Mouse (Mus musculus) kidney, embryonic 15.5 days (tissue): Measurements from ENCODE around the gene Bach2. TPM values are rescaled to one million over a fixed set of nuclear protein-coding genes. Genes with fewer than 3 reads are reported as not detected.
A peak's percentile ranks its signal among the peaks of the same experiment; 100 is the strongest.

Experiments used
- ATAC-seq: fragments of 200-750 bp; cut with Nextera tagmentation; replicated peaks from 2 replicates; pipeline ENCODE4 v1.8.0; 2017; ENCODE audit warnings: moderate TSS enrichment; ENCODE audit not compliant: low FRiP score
- H3K27ac ChIP-seq: fragments of 300-500 bp; sonication (generic); 2 replicates; pipeline ENCODE4 v1.5.1; 2015; ENCODE audit warnings: mild to moderate bottlenecking, inconsistent platforms
- H3K27me3 ChIP-seq: fragments of 300-500 bp; sonication (generic); 2 replicates; pipeline ENCODE4 v1.6.1; 2015; ENCODE audit warnings: inconsistent platforms
- H3K36me3 ChIP-seq: fragments of 300-500 bp; sonication (generic); 2 replicates; pipeline ENCODE4 v1.6.1; 2015; ENCODE audit warnings: inconsistent platforms
- H3K4me1 ChIP-seq: fragments of 300-500 bp; sonication (generic); 2 replicates; pipeline ENCODE4 v1.6.1; 2015; ENCODE audit warnings: inconsistent platforms
- H3K4me2 ChIP-seq: fragments of 300-500 bp; sonication (generic); 2 replicates; pipeline ENCODE4 v1.6.1; 2015; ENCODE audit warnings: moderate library complexity, mild to moderate bottlenecking, inconsistent platforms
- H3K4me3 ChIP-seq: fragments of 300-500 bp; sonication (generic); replicated peaks from 2 replicates; pipeline ENCODE4 v1.5.1; 2015; ENCODE audit warnings: mild to moderate bottlenecking, inconsistent platforms
- H3K9ac ChIP-seq: fragments of 300-500 bp; sonication (generic); 2 replicates; pipeline ENCODE4 v1.6.1; 2015; ENCODE audit warnings: mild to moderate bottlenecking, inconsistent platforms
- H3K9me3 ChIP-seq: fragments of 300-500 bp; sonication (generic); replicated peaks from 2 replicates; pipeline ENCODE4 v1.6.1; 2016; ENCODE audit warnings: inconsistent platforms
- WGBS: fragments of 180-500 bp; shearing (Covaris S2); methylation state at CpG from one replicate; pipeline ENCODE4 v1.1.7; 2015; ENCODE audit warnings: mixed read lengths; 5-methylcytosine and 5-hydroxymethylcytosine counted together
- polyA plus RNA-seq: library from polyadenylated mRNA; unstranded; fragments of >200 nt; fragmentation: Nextera tagmentation; extraction: Ambion mirVana; gene quantifications from 2 replicates; pipeline ENCODE4 v1.2.1, GENCODE M21; 2015

Gene Bach2
- polyA plus RNA-seq, 1 experiment from 2014 or later: 8.8 TPM

GRCm38 (mm10) chr4:32286405-32286804 lies 47.8 kb downstream of the Bach2 start:
- WGBS: 91% methylated on average over 8 of the region's 8 CpGs
- no peaks in the 10 kb centered on the region for H3K9me3 ChIP-seq
- ATAC-seq: no peak

DNA sequence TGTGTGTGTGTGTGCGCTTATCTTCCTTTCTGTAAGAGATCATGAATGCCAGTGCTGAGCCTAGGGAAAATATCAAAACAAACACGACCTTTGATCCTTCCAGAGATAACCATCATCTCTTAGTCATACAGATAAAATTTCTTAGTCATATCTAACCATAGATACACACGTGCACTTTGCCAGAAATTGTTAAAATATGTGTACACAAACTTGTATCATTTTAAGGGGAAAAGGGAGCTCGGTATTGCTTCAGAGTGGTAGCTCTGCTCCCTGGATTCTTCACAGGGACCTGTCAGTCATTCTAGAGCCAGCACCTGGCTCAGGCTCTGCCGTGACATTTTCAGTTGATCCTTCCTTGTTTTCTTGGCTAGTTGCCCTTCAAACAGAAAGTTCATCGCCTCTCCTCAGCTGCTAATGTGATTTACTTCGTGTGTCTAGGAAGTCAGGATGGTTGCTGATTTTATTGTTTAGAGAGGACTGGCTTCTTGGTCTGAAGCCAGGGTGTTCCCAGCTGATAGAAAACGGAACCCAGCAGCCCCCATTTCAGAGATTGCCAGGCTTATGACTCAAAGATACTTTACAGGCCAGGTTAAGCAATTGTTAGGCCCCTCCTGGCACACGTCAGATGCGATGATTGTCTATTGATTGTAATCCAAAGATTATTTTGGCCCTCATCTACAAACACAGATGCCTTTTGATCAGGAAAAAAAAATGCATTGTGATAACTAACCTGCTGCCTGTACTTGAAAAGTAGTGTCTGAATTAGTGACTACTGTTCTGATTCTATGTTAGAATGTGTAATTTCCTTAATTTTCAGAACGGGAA lies 49.6 kb downstream of the Bach2 start:
- 40% methylated on average over 11 of the region's 11 CpGs for WGBS

More at GRCm38 (mm10) chr4:32286405-32286804, 47.8 kb downstream of the Bach2 start:
- H3K4me3 ChIP-seq: no peak overlapping the region
- H3K4me1 ChIP-seq: peaks cover 35% of the 10 kb centered on the region
- H3K36me3 ChIP-seq: no peaks in the 10 kb centered on the region
- no peak overlapping the region for H3K27ac ChIP-seq
- H3K9ac ChIP-seq: no peak overlapping the region
- no peak overlapping the region for H3K4me2 ChIP-seq
- no peaks in the 10 kb centered on the region for H3K27me3 ChIP-seq

DNA sequence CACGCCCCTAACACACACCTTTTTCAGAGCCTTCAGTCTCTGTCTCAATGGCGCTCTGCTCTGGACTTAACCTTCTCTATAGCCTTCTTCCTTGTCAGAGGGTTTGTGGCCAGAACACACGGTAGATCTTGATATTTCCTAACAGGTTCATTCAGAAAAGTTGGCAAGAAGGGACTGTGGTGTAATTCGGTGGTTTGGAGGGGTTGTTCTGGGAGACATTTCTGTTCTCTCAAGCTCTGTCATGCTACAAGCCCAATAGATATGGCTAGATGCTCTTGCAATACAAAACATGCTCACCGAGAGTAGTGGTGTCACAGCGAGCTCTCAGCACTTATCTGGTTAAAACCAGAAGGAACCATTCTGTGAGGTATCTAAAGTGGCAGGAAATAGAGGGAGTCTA lies 51.2 kb downstream of the Bach2 start:
- Histone ChIP-seq H3K4me3 (no peak overlapping the region), H3K9ac (no peak overlapping the region), H3K4me2 (no peak overlapping the region), H3K36me3 (no peaks in the 10 kb centered on the region), H3K27ac (no peak overlapping the region), H3K9me3 (no peaks in the 10 kb centered on the region), H3K27me3 (no peaks in the 10 kb centered on the region), H3K4me1 (peaks cover 49% of the 10 kb centered on the region)
- no peak for ATAC-seq
- 73% methylated on average over 6 of the region's 6 CpGs for WGBS

More for the DNA sequence above, 49.6 kb downstream of the Bach2 start:
- Histone ChIP-seq H3K9ac (no peak overlapping the region), H3K4me1 (peaks cover 38% of the 10 kb centered on the region), H3K4me2 (0 out of 2 replicates have a peak overlapping the region, but pooled peaks have one; percentile 3), H3K27me3 (no peaks in the 10 kb centered on the region), H3K36me3 (no peaks in the 10 kb centered on the region), H3K27ac (peak overlapping the region; percentile 56; the same call in 1 of the 2 replicates), H3K9me3 (no peaks in the 10 kb centered on the region), H3K4me3 (no peak overlapping the region)
- ATAC-seq: no peak

- H3K36me3 ChIP-seq: no peaks in the 10 kb centered on the region
- no peak overlapping the region for H3K27ac ChIP-seq
- H3K27me3 ChIP-seq: no peaks in the 10 kb centered on the region
- H3K4me2 ChIP-seq: no peak overlapping the region
- H3K4me1 ChIP-seq: peaks cover 49% of the 10 kb centered on the region
- 68% methylated on average over 4 of the region's 4 CpGs for WGBS
- H3K4me3 ChIP-seq: no peak overlapping the region
- H3K9ac ChIP-seq: no peak overlapping the region
- H3K9me3 ChIP-seq: no peaks in the 10 kb centered on the region
- ATAC-seq: no peak
Measured at GRCm38 (mm10) chr4:32291406-32291805, 52.8 kb downstream of the Bach2 start.

DNA sequence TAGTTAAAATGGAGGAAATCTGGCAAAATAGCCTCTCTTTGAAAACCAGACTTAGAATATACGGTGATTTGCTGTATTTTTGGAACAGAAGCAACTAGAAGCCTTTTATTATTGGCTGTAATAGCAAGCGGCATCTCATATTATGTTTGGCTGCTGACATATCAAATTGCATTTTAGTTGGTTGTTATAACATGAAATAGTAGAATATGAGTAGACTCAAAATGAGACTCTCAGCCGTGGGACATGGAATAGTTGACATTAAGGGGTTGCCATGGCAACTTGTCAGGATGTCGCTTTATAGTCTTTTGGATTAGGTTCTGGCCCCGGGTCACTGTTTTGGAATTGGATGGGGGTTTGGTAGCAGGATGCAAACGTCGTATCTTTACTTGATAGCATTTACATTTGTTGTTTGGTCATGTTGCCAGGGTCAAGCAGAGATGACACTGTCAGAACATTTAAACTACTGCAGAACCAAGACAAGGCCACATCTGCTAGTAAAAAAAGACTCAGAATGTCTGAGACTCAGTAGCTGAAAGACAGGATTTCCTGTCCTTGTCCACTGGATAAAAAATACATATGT lies 55.2 kb downstream of the Bach2 start:
- H3K36me3 ChIP-seq: no peaks in the 10 kb centered on the region
- no peaks in the 10 kb centered on the region for H3K27me3 ChIP-seq
- ATAC-seq: no peak
- no peak overlapping the region for H3K4me2 ChIP-seq
- no peak overlapping the region for H3K9ac ChIP-seq
- WGBS: 56% methylated on average over 7 of the region's 7 CpGs
- no peak overlapping the region for H3K27ac ChIP-seq
- H3K4me1 ChIP-seq: peaks cover 42% of the 10 kb centered on the region
- H3K4me3 ChIP-seq: no peak overlapping the region
- H3K9me3 ChIP-seq: no peaks in the 10 kb centered on the region

DNA sequence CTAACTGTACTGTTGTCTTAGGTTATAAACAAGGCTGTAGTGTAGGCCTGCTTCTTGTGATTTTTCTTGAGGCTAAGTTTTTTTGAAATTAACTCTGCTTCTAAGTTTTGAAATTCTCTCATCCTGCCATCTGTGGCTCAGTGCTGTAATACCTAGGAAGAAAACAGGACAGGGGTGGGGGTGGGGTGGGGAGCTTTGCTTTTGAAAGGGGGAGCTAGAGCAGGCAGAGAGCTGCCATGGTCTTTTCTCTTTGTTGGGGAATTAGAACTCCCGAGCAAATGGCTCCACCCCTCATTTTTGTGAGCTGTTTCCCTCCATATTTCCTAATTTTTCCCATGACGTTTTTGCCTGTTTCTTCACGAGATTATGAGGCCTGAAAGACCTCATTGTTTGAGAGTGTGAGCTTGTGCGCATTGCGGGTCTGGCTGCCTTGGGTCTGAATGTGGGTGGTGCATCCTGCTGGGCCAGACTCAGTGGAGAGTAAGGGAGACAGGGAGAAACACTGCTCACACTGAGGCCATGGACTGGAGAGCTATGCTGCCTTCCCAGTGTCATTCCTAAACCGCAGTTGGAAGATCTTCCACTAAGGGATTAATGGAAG lies 58.6 kb downstream of the Bach2 start:
- Histone ChIP-seq H3K27me3 (no peaks in the 10 kb centered on the region), H3K9me3 (no peaks in the 10 kb centered on the region), H3K27ac (no peak overlapping the region), H3K4me2 (no peak overlapping the region), H3K4me3 (no peak overlapping the region), H3K36me3 (no peaks in the 10 kb centered on the region), H3K9ac (no peak overlapping the region), H3K4me1 (peaks cover 30% of the 10 kb centered on the region)
- no peak for ATAC-seq
- 53% methylated on average over 6 of the region's 6 CpGs for WGBS

GRCm38 (mm10) chr4:32299221-32299620 lies 60.6 kb downstream of the Bach2 start:
- H3K9ac ChIP-seq: no peak overlapping the region
- no peak overlapping the region for H3K4me2 ChIP-seq
- 70% methylated on average over 3 of the region's 3 CpGs for WGBS
- H3K27ac ChIP-seq: no peak overlapping the region
- H3K4me1 ChIP-seq: peaks cover 40% of the 10 kb centered on the region
- H3K36me3 ChIP-seq: no peaks in the 10 kb centered on the region
- no peak overlapping the region for H3K4me3 ChIP-seq
- H3K9me3 ChIP-seq: no peaks in the 10 kb centered on the region
- ATAC-seq: no peak
- H3K27me3 ChIP-seq: no peaks in the 10 kb centered on the region

- Histone ChIP-seq H3K27ac (no peak overlapping the region), H3K27me3 (no peaks in the 10 kb centered on the region), H3K9me3 (no peaks in the 10 kb centered on the region), H3K36me3 (no peaks in the 10 kb centered on the region), H3K9ac (no peak overlapping the region), H3K4me1 (peaks cover 45% of the 10 kb centered on the region), H3K4me2 (no peak overlapping the region), H3K4me3 (no peak overlapping the region)
- ATAC-seq: no peak
- 82% methylated on average over 3 of the region's 3 CpGs for WGBS
Measured at GRCm38 (mm10) chr4:32299970-32300369, 61.4 kb downstream of the Bach2 start.

DNA sequence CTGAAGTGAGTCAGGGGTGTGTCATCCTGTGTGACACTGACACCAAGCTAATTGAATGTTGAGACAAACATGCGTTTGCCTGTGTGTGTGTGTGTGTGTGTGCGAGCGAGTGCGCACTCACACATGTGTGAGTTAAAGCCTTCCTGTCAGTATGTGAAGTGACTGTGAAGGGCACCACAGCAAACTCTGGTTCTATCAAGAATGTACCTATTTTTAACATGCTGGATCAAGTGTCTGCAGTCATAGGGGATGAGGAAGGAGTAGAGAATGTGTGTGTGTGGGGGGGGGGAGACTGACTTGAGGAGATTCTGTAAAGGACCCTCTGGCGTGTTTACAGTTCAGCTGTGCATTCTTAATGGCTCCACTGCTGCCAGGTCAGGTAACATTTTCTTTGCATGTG lies 64.1 kb downstream of the Bach2 start:
- no peak overlapping the region for H3K9ac ChIP-seq
- peak; percentile 44; the same call in 1 of the 2 replicates for ATAC-seq
- no peaks in the 10 kb centered on the region for H3K36me3 ChIP-seq
- H3K4me1 ChIP-seq: peaks cover 59% of the 10 kb centered on the region
- WGBS: 38% methylated on average over 5 of the region's 5 CpGs
- peak overlapping the region; percentile 92 for H3K27ac ChIP-seq
- peak overlapping the region; percentile 48 for H3K4me2 ChIP-seq
- no peaks in the 10 kb centered on the region for H3K27me3 ChIP-seq
- 0 out of 2 replicates have a peak overlapping the region, but pooled peaks have one; percentile 0 for H3K4me3 ChIP-seq
- H3K9me3 ChIP-seq: no peaks in the 10 kb centered on the region

GRCm38 (mm10) chr4:32303076-32303475 lies 64.5 kb downstream of the Bach2 start:
- peaks cover 59% of the 10 kb centered on the region for H3K4me1 ChIP-seq
- H3K27ac ChIP-seq: peak overlapping the region; percentile 92
- ATAC-seq: peak; percentile 70
- no peak overlapping the region for H3K9ac ChIP-seq
- H3K4me3 ChIP-seq: 0 out of 2 replicates have a peak overlapping the region, but pooled peaks have one; percentile 0
- peak overlapping the region; percentile 48 for H3K4me2 ChIP-seq
- no peaks in the 10 kb centered on the region for H3K27me3 ChIP-seq
- no peaks in the 10 kb centered on the region for H3K36me3 ChIP-seq
- no peaks in the 10 kb centered on the region for H3K9me3 ChIP-seq
- WGBS: 9% methylated on average over 4 of the region's 4 CpGs

DNA sequence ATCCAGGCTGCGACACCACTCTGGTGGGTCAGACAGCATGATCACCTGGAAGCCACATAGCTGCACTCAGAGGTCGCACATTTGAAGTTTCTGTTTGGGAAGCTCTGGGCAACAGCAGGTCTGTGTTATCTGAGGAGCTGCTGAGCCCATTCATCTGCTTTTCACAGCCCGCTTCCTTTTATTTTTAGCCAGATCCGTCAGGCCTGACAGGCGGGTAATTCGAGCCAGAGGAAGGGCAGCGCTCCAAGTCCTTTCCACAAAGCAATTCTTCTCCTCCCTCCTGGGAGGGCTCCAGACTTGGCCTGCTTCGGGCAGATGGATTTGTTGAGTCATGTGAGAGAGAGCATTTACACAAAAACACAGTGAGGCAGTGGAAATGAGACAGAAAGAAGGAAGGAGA lies 65.1 kb downstream of the Bach2 start:
- Histone ChIP-seq H3K4me1 (peaks cover 57% of the 10 kb centered on the region), H3K4me2 (peak overlapping the region; percentile 48)

GRCm38 (mm10) chr4:32304221-32304703 lies 65.7 kb downstream of the Bach2 start:
- H3K27ac ChIP-seq: peak overlapping the region; percentile 92
- no peaks in the 10 kb centered on the region for H3K27me3 ChIP-seq
- no peak overlapping the region for H3K4me3 ChIP-seq
- H3K4me1 ChIP-seq: peaks cover 56% of the 10 kb centered on the region
- H3K9me3 ChIP-seq: no peaks in the 10 kb centered on the region
- WGBS: 23% methylated on average over 6 of the region's 6 CpGs
- peak; percentile 43; the same call in 1 of the 2 replicates for ATAC-seq
- H3K9ac ChIP-seq: no peak overlapping the region
- no peaks in the 10 kb centered on the region for H3K36me3 ChIP-seq
- peak overlapping the region; percentile 48 for H3K4me2 ChIP-seq

More for the DNA sequence above, 65.1 kb downstream of the Bach2 start:
- H3K4me3 ChIP-seq: 0 out of 2 replicates have a peak overlapping the region, but pooled peaks have one; percentile 0
- H3K9me3 ChIP-seq: no peaks in the 10 kb centered on the region
- H3K36me3 ChIP-seq: no peaks in the 10 kb centered on the region
- H3K27ac ChIP-seq: peak overlapping the region; percentile 92
- peak; percentile 89 for ATAC-seq
- WGBS: under 1% methylated on average over 8 of the region's 8 CpGs
- no peaks in the 10 kb centered on the region for H3K27me3 ChIP-seq
- no peak overlapping the region for H3K9ac ChIP-seq
